Mouse (Mus musculus) frontal cortex, postnatal 25 days (tissue): ENCODE data around the gene Catsperd.

Source experiments
- DNase-seq, 2 experiments: peaks; one replicate each; pipeline ENCODE4 v3.0.0; 2022; ENCODE audit warnings: low spot score in 2 of 2

The Catsperd gene

GRCm38 (mm10) chr17:56664333-56664732 lies 36.4 kb downstream of the Catsperd start:
- no peak for DNase-seq

GRCm38 (mm10) chr17:56666384-56666783 lies 38.4 kb downstream of the Catsperd start:
- DNase-seq: no peak

- no peak for DNase-seq
These were observed 39.6 kb downstream of the Catsperd start for GRCm38 (mm10) chr17:56667591-56667990.

GRCm38 (mm10) chr17:56668384-56669144 lies 40.6 kb downstream of the Catsperd start:
- peak; percentile 64 to 85 for DNase-seq

GRCm38 (mm10) chr17:56669766-56670165 lies 41.8 kb downstream of the Catsperd start:
- no peak for DNase-seq

GRCm38 (mm10) chr17:56672941-56673646 lies 45.2 kb downstream of the Catsperd start, which contains the start of gene Ranbp3:
TSS of gene Ranbp3 (plus strand) at chr17:56673294.
- DNase-seq: peak; percentile 90 to 98

- DNase-seq: no peak
These were observed 45.9 kb downstream of the Catsperd start for GRCm38 (mm10) chr17:56673647-56674416.

GRCm38 (mm10) chr17:56681791-56682190 lies 53.8 kb downstream of the Catsperd start:
- no peak for DNase-seq

- DNase-seq: no peak
These were observed 54.9 kb downstream of the Catsperd start for GRCm38 (mm10) chr17:56682880-56683279.

- DNase-seq: no peak
These were observed 55.7 kb downstream of the Catsperd start for GRCm38 (mm10) chr17:56683546-56684140.

GRCm38 (mm10) chr17:56684649-56685048 lies 56.7 kb downstream of the Catsperd start:
- DNase-seq: no peak

- DNase-seq: no peak
These were observed 58.9 kb downstream of the Catsperd start for GRCm38 (mm10) chr17:56686801-56687200.

GRCm38 (mm10) chr17:56688045-56688444 lies 60.1 kb downstream of the Catsperd start:
- no peak for DNase-seq

- no peak for DNase-seq
These were observed 60.7 kb downstream of the Catsperd start for GRCm38 (mm10) chr17:56688689-56689088.

GRCm38 (mm10) chr17:56693395-56693794 lies 65.5 kb downstream of the Catsperd start:
- DNase-seq: no peak

- DNase-seq: peak; percentile 24 to 53
These were observed 65.9 kb downstream of the Catsperd start for GRCm38 (mm10) chr17:56693851-56694310.

GRCm38 (mm10) chr17:56700451-56700850 lies 72.5 kb downstream of the Catsperd start:
- DNase-seq: no peak

GRCm38 (mm10) chr17:56703038-56703437 lies 75.1 kb downstream of the Catsperd start:
- no peak for DNase-seq

GRCm38 (mm10) chr17:56706515-56706914 lies 78.6 kb downstream of the Catsperd start:
- DNase-seq: no peak

- DNase-seq: no peak
These were observed 80.7 kb downstream of the Catsperd start for GRCm38 (mm10) chr17:56708692-56709091.

GRCm38 (mm10) chr17:56709708-56710107 lies 81.8 kb downstream of the Catsperd start:
- DNase-seq: no peak
